Mouse (Mus musculus) gastrocnemius, adult 8-10 months (tissue): ENCODE data around the gene Nutm1. TPM values are rescaled to one million over a fixed set of nuclear protein-coding genes. Genes with fewer than 3 reads are reported as not detected.

Experiments used
- total RNA-seq, 4 experiments: library from RNA; stranded (reverse); gene quantifications; 2 replicates each; pipeline ENCODE4 v1.2.4; 2022

Gene Nutm1
- total RNA-seq, 4 experiments from 2014 or later = not detected

Other genes starting within 250 kb of the Nutm1 start
- gene Olfr1310, start 246.6 kb downstream of the Nutm1 start, total RNA-seq = not detected
- not detected for gene Olfr1311, start 234.9 kb downstream of the Nutm1 start, total RNA-seq
- gene Olfr1312, start 209.1 kb downstream of the Nutm1 start, total RNA-seq = not detected
- gene Olfr1313, start 181.4 kb downstream of the Nutm1 start, total RNA-seq = not detected
- gene Olfr1314, start 162.5 kb downstream of the Nutm1 start, total RNA-seq = not detected
- gene Olfr1315-ps1, start 143.9 kb downstream of the Nutm1 start, total RNA-seq = not detected
- not detected for gene Olfr1316, start 124.3 kb downstream of the Nutm1 start, total RNA-seq
- not detected for gene Olfr1317, start 119.0 kb downstream of the Nutm1 start, total RNA-seq
- not detected for gene Olfr1318, start 105.1 kb downstream of the Nutm1 start, total RNA-seq
- gene Lpcat4, start 19.8 kb downstream of the Nutm1 start, total RNA-seq = 1 to 10 TPM in 2 of 4 experiments, under 1 TPM in 2; 0.61 to 1.3 (median 0.97) TPM
- gene Nop10, start 2.6 kb upstream of the Nutm1 start, total RNA-seq = 10 to 100 TPM; 50.0 to 61.0 (median 55.2) TPM
- 10 to 100 TPM; 26.2 to 30.9 (median 27.1) TPM for gene Slc12a6, start 6.5 kb upstream of the Nutm1 start, total RNA-seq
- gene Gm21985, start 7.0 kb upstream of the Nutm1 start, total RNA-seq = under 1 TPM in 3 of 4 experiments, not detected in 1; 0.72 to 0.89 (median 0.87) TPM
- gene Emc4, start 108.7 kb upstream of the Nutm1 start, total RNA-seq = 10 to 100 TPM; 72.9 to 76.0 (median 73.7) TPM
- 1 to 10 TPM; 1.7 to 4.3 (median 2.0) TPM for gene Katnbl1, start 119.9 kb upstream of the Nutm1 start, total RNA-seq
- 10 to 100 TPM; 12.2 to 14.3 (median 13.5) TPM for gene Emc7, start 195.7 kb upstream of the Nutm1 start, total RNA-seq
- not detected for gene Chrm5, start 221.5 kb upstream of the Nutm1 start, total RNA-seq
- gene Aven, start 233.7 kb upstream of the Nutm1 start, total RNA-seq = 10 to 100 TPM; 13.4 to 18.4 (median 15.0) TPM